Comparison of ENCODE assay signal across 31 mouse cellular contexts in genomic region chr15:83789046-83789445, GRCm38 (mm10). TPM values are rescaled to one million over a fixed set of nuclear protein-coding genes. Genes with fewer than 3 reads are reported as not detected.
DNase-seq lines count a peak whose midpoint lies in the region; ATAC-seq and TF ChIP-seq lines count a peak whose summit lies in the region.
"Had no signal": no experiment of that assay in that cellular context is flagged by ENCODE, and none has a peak within 500 bp of the region (broad histone marks: within the 10 kb centered on the region; RNA-seq: fewer than 3 reads in every experiment).

No protein-coding gene starts in this region.

- TF ChIP-seq POLR2A in cerebellum, adult 2 months (IDR thresholded peaks at IDR 0.05; ENCODE audit: borderline replicate concordance, insufficient read depth, low read length), result no peak

- ATAC-seq in cerebellum, adult (ENCODE audit: insufficient number of reproducible peaks, low FRiP score, low TSS enrichment), result no peak
- ATAC-seq in forebrain, postnatal 0 days, result no peak
- no peak for ATAC-seq in forebrain, embryonic 12.5 days (ENCODE audit: low FRiP score)
- ATAC-seq: intestine, postnatal 0 days had no signal

- no peaks in the 10 kb centered on the region for H3K27me3 ChIP-seq in cerebellum, adult 2 months (ENCODE audit: control insufficient read depth, insufficient read depth, low read length)
- no peaks in the 10 kb centered on the region for H3K27me3 ChIP-seq in forebrain, postnatal 0 days (ENCODE audit: insufficient read depth, low read length)
- H3K27me3 ChIP-seq in forebrain, embryonic 12.5 days, result no peaks in the 10 kb centered on the region
- H3K27me3 ChIP-seq: neural tube, embryonic 15.5 days had no signal

- H3K9me3 ChIP-seq in forebrain, postnatal 0 days (ENCODE audit: low read length), result no peaks in the 10 kb centered on the region
- H3K9me3 ChIP-seq in forebrain, embryonic 12.5 days, result no peaks in the 10 kb centered on the region
- H3K9me3 ChIP-seq: heart, embryonic 10.5 days; heart, embryonic 15.5 days; neural tube, embryonic 15.5 days had no signal

- peak overlapping the region; percentile 32 for H3K4me2 ChIP-seq in forebrain, postnatal 0 days (ENCODE audit: low read depth)
- H3K4me2 ChIP-seq in forebrain, embryonic 12.5 days, result no peak overlapping the region
- H3K4me2 ChIP-seq: heart, embryonic 15.5 days; hindbrain, embryonic 14.5 days; neural tube, embryonic 15.5 days had no signal

- H3K4me3 ChIP-seq in cerebellum, adult 2 months (replicated peaks; ENCODE audit: insufficient read depth, low read depth, low read length), result no peak overlapping the region
- H3K4me3 ChIP-seq in forebrain, postnatal 0 days (ENCODE audit: low read depth, low read length), result no peak overlapping the region
- no peak overlapping the region for H3K4me3 ChIP-seq in forebrain, embryonic 12.5 days (replicated peaks)
- H3K4me3 ChIP-seq: erythroblast, embryonic 14.5 days; heart, embryonic 10.5 days; heart, embryonic 15.5 days; neural tube, embryonic 15.5 days had no signal

- 10% methylated on average over 9 of the region's 9 CpGs for WGBS in cerebellum, adult 2 months
- 55% methylated on average over 9 of the region's 9 CpGs for WGBS in forebrain, postnatal 0 days
- 82% methylated on average over 9 of the region's 9 CpGs for WGBS in forebrain, embryonic 12.5 days

- no peak for TF ChIP-seq CTCF in cerebellum, adult 2 months (IDR thresholded peaks at IDR 0.05; ENCODE audit: borderline replicate concordance, insufficient read depth, low read depth, low read length)
- TF ChIP-seq CTCF in forebrain, postnatal 0 days (IDR thresholded peaks at IDR 0.05; ENCODE audit: low read depth), result no peak

- peak; percentile 25 to 28 for DNase-seq in cerebellum, adult 2 months
- DNase-seq in forebrain, postnatal 0 days, result no peak
- DNase-seq in brain, adult 2 months (ENCODE audit: low read depth, low spot score), result peak; percentile 43
- peak; percentile 44 to 56 for DNase-seq in cerebellum, postnatal 25 days
- no peak for DNase-seq in adrenal gland, postnatal 25 days
- DNase-seq: adrenal gland, postnatal 10 days; gastrocnemius, postnatal 25 days; heart, adult 11 months; heart, postnatal 36 days; kidney, postnatal 14 days; liver; lung, adult 2 months; lung, postnatal 10 days; midbrain, embryonic 14.5 days; retina, postnatal 1 day; right cerebral cortex, postnatal 14 days; thymus, postnatal 4 days had no signal

- H3K9ac ChIP-seq in forebrain, postnatal 0 days, result no peak overlapping the region; the same call in 1 of the 2 replicates
- no peak overlapping the region for H3K9ac ChIP-seq in forebrain, embryonic 12.5 days
- H3K9ac ChIP-seq: heart, embryonic 15.5 days; hindbrain, embryonic 14.5 days; liver, embryonic 14.5 days; neural tube, embryonic 15.5 days had no signal

- no peak overlapping the region for H3K27ac ChIP-seq in cerebellum, adult 2 months (ENCODE audit: insufficient read depth, low read length)
- H3K27ac ChIP-seq in forebrain, postnatal 0 days (ENCODE audit: low read depth, low read length), result peak overlapping the region; percentile 72
- no peak overlapping the region for H3K27ac ChIP-seq in forebrain, embryonic 12.5 days
- H3K27ac ChIP-seq: heart, embryonic 10.5 days; heart, embryonic 15.5 days; hindbrain, embryonic 14.5 days; liver, embryonic 14.5 days; macrophage; neural tube, embryonic 15.5 days had no signal

- H3K36me3 ChIP-seq in forebrain, postnatal 0 days (ENCODE audit: insufficient read depth), result peaks cover 5% of the 10 kb centered on the region; the same call in 1 of the 2 replicates
- H3K36me3 ChIP-seq in forebrain, embryonic 12.5 days (replicated peaks), result peaks cover 5% of the 10 kb centered on the region; the same call in 1 of the 2 replicates
- H3K36me3 ChIP-seq: G1E; heart, embryonic 10.5 days; heart, embryonic 15.5 days; neural tube, embryonic 15.5 days had no signal

- peaks cover 9% of the 10 kb centered on the region for H3K4me1 ChIP-seq in cerebellum, adult 2 months (ENCODE audit: control insufficient read depth, insufficient read depth, low read length)
- H3K4me1 ChIP-seq in forebrain, postnatal 0 days (ENCODE audit: insufficient read depth), result peaks cover 27% of the 10 kb centered on the region
- peaks cover 6% of the 10 kb centered on the region for H3K4me1 ChIP-seq in forebrain, embryonic 12.5 days
- H3K4me1 ChIP-seq: heart, embryonic 15.5 days had no signal

RNA-seq across cellular contexts. Expression of gene Mpped1, which starts 9.8 kb away (rescaled TPM):
- 9.7 and 12.0 TPM in 2 replicates for polyA plus RNA-seq in cerebellum, adult 2 months (2012; rRNA removed)
- total RNA-seq in forebrain, postnatal 0 days (2014; rRNA removed), result 352 and 534 TPM in 2 replicates
- polyA plus RNA-seq in forebrain, postnatal 0 days (2015; fragmentation: Nextera tagmentation; extraction: Ambion mirVana), result 227 and 361 TPM in 2 replicates
- polyA plus RNA-seq in forebrain, embryonic 12.5 days (2016; fragmentation: Nextera tagmentation; extraction: Ambion mirVana), result 30.6 and 41.1 TPM in 2 replicates
- not detected in 2 replicates for total RNA-seq in adrenal gland, postnatal 25 days (2021)
- total RNA-seq: common myeloid progenitor, adult 5-6 weeks; G1E; gastrocnemius, postnatal 25 days; heart, postnatal 36 days; megakaryocyte-erythroid progenitor cell, adult 5-6 weeks had no signal
- polyA plus RNA-seq: erythroblast, embryonic 14.5 days; G1E; lung, adult 2 months; macrophage; small intestine, adult 2 months had no signal

Comparison
In these comparisons a context has a peak if more than half of its experiments do, and no peak if none do; other contexts are left out.
1. DNase-seq: peak in cerebellum, adult 2 months (2 of 2), brain, adult 2 months (single experiment) and cerebellum, postnatal 25 days (2 of 2); none in forebrain, postnatal 0 days (single experiment) and adrenal gland, postnatal 25 days (single experiment).